Mouse (Mus musculus) forebrain, embryonic 11.5 days (tissue): ENCODE measurements around the gene Cope. TPM values are rescaled to one million over a fixed set of nuclear protein-coding genes. Genes with fewer than 3 reads are reported as not detected.

ENCODE experiments used
- ATAC-seq: fragments of 200-750 bp; cut with Nextera tagmentation; replicated peaks from 2 replicates; pipeline ENCODE4 v1.8.0; 2017; ENCODE audit warnings: moderate TSS enrichment; ENCODE audit not compliant: low FRiP score
- DNase-seq: peaks from one replicate; pipeline ENCODE4 v3.0.0-alpha.2; 2017; ENCODE audit warnings: low spot score
- H3K27ac ChIP-seq: fragments of 300-500 bp; sonication (generic); 2 replicates; pipeline ENCODE4 v1.5.1; 2014; ENCODE audit warnings: low read depth, low read length
- H3K27me3 ChIP-seq: fragments of 300-500 bp; sonication (generic); 2 replicates; pipeline ENCODE4 v1.6.1; 2014; ENCODE audit warnings: mild to moderate bottlenecking, low read length, mixed read lengths; ENCODE audit not compliant: control insufficient read depth, insufficient read depth
- H3K36me3 ChIP-seq: fragments of 300-500 bp; sonication (generic); 2 replicates; pipeline ENCODE4 v1.6.1; 2014; ENCODE audit warnings: mild to moderate bottlenecking, low read length, moderate library complexity, mixed read lengths; ENCODE audit not compliant: control insufficient read depth, insufficient read depth
- H3K4me1 ChIP-seq: fragments of 300-500 bp; sonication (generic); replicated peaks from 2 replicates; pipeline ENCODE4 v1.6.1; 2014; ENCODE audit warnings: low read length, mixed read lengths; ENCODE audit not compliant: control insufficient read depth, insufficient read depth
- H3K4me2 ChIP-seq: fragments of 300-500 bp; sonication (generic); 2 replicates; pipeline ENCODE4 v1.6.1; 2014; ENCODE audit warnings: low read depth, mild to moderate bottlenecking, low read length, moderate library complexity, mixed read lengths; ENCODE audit not compliant: severe bottlenecking
- H3K4me3 ChIP-seq: fragments of 300-500 bp; sonication (generic); 2 replicates; pipeline ENCODE4 v1.5.1; 2014; ENCODE audit warnings: low read depth, low read length
- H3K9ac ChIP-seq: fragments of 300-500 bp; sonication (generic); 2 replicates; pipeline ENCODE4 v1.6.1; 2014; ENCODE audit warnings: low read length
- H3K9me3 ChIP-seq: fragments of 300-500 bp; sonication (generic); 2 replicates; pipeline ENCODE4 v1.6.1; 2016; ENCODE audit warnings: low read length, mixed read lengths; ENCODE audit not compliant: control insufficient read depth
- WGBS: fragments of 180-500 bp; shearing (Covaris S2); extraction: QIAGEN DNeasy Blood & Tissue Kit; methylation state at CpG from one replicate; pipeline ENCODE4 v1.1.7; 2014; 5-methylcytosine and 5-hydroxymethylcytosine counted together
- polyA plus RNA-seq: library from polyadenylated mRNA; unstranded; fragments of >200 nt; fragmentation: Nextera tagmentation; extraction: Ambion mirVana; gene quantifications from 2 replicates; pipeline ENCODE4 v1.2.1, GENCODE M21; 2014

Gene Cope
- polyA plus RNA-seq, 1 experiment from 2014 or later, result 220 TPM

DNA sequence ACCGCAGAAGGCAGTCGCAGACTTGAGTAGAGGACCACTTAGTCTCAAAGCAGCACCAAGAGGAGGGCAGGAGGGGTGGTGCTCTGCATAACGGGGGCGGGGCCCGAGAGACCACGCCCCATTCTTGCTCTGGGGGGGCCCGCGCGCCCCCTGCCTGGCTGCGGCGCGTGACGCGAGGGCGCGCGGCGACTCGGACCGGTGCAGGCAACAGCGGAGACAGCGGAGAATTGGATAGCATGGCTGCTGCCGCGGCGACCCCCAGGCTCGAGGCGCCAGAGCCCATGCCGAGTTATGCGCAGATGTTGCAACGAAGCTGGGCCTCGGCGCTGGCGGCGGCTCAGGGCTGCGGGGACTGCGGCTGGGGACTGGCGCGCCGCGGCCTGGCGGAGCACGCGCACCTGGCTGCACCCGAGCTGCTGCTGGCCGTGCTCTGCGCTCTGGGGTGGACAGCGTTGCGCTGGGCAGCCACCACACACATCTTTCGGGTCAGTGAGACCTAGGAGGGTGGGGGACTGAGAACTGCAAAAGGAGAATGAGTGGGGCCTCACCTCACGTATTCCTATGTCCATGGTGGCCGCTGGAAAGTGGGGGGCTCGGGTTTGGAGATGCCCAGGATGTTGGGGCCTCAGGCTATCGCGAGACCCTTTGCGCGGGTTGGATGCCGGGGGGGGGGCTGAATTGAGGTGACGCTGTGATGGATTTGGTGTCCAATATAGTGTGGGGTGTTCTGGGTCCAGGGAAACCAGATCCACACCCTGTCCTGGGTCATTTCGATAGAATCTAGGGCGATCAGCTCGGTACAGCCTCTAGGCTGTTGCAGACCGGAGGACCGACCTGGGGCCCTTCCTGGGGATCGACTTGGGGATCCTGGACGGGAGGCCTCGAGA lies 13.5 kb downstream of the Cope start, which contains the start of gene Cers1:
TSS of gene Cers1 (plus strand) at position 152 of the 887 bp plus-strand sequence.
- H3K36me3 ChIP-seq, result 0 out of 2 replicates have a peak, but pooled peaks cover 5% of the 10 kb centered on the region
- H3K9ac ChIP-seq, result peak within 1 kb of the TSS; percentile 68
- DNase-seq, result peak; percentile 87
- peak; percentile 56 for ATAC-seq
- peaks cover 22% of the 10 kb centered on the region for H3K4me1 ChIP-seq
- WGBS, result 1% methylated on average over 66 of the region's 66 CpGs
- no peaks in the 10 kb centered on the region for H3K9me3 ChIP-seq
- peak within 1 kb of the TSS; percentile 52 for H3K4me3 ChIP-seq
- peak within 1 kb of the TSS; percentile 85 for H3K27ac ChIP-seq
- H3K27me3 ChIP-seq, result no peaks in the 10 kb centered on the region
- peak within 1 kb of the TSS; percentile 62 for H3K4me2 ChIP-seq

DNA sequence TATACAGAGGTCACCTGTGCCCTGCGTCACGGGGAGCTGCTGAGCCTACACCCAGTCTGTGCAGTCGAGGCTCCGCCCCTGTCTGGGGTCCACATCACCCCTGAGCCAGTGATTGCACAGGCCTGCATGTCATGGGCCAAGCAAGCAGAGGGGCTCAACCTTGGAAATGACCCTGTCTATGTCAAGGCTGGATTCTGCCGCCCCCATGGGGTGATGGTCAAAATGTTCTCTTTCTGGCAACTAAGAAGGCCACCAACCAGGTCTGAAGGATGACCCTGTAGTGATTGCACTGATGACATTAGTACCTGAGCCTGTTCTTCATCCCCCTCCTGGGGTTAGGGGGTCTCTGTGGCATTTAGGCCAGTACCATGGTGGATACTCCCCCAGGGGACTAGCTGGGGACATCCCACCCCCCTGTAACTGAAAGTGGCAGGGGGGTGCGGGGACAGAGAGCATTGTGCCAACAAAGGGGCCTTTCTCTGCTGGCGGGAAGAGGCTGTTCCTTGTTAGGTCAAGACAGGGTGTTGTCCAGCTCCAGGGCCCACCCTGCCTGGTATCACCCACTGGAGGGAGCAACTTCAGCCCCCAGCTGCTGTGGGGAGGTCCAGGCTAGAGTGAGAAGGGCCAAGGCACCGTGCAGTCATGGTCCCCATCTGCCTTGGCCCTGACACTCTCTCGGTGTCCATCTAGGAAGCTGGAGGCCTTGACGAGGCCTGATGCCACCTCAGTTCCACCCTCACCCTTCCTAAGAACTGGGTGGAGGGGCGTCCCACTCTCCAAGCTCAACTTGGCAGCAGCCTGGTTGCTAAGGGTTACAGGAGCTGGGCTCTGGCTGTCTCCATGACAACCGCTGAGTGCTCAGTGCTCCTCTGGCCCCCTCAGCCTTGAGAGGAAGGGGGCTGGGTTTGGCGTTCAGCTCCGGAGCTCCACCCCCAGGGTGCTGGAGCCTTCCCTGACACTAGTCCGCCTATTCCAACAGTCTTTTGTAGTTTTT lies 14.5 kb downstream of the Cope start:
- H3K4me2 ChIP-seq, result peak overlapping the region; percentile 62
- H3K9me3 ChIP-seq, result no peaks in the 10 kb centered on the region
- H3K4me3 ChIP-seq, result peak overlapping the region; percentile 52
- ATAC-seq (peak; percentile 89), DNase-seq (peak; percentile 91)
- H3K9ac ChIP-seq, result peak overlapping the region; percentile 68
- H3K36me3 ChIP-seq, result 0 out of 2 replicates have a peak, but pooled peaks cover 5% of the 10 kb centered on the region
- peaks cover 22% of the 10 kb centered on the region for H3K4me1 ChIP-seq
- H3K27ac ChIP-seq, result peak overlapping the region; percentile 85
- H3K27me3 ChIP-seq, result no peaks in the 10 kb centered on the region
- WGBS, result 8% methylated on average over 15 of the region's 15 CpGs

DNA sequence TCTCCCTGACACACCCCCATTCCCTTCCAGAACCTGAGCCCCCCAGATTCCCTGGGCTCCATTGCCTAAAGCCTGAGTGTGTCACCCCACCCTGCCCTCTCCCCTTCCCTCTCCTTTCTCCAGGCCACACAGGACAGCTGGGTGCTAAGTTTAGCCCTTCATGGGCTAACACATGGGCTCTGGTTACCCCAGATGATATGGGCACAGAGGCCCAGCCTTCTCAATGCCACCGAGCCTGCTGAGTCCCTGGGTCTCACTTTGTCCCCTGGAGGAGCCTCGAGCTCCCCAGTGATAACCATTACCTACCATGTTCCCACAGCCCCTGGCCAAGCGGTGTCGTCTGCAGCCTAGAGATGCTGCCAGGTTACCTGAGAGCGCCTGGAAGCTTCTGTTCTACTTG lies 15.6 kb downstream of the Cope start:
- peak overlapping the region; percentile 62 for H3K4me2 ChIP-seq
- H3K9me3 ChIP-seq, result no peaks in the 10 kb centered on the region
- 88% methylated on average over 5 of the region's 5 CpGs for WGBS
- ATAC-seq (no peak), DNase-seq (no peak)
- H3K4me1 ChIP-seq, result peaks cover 22% of the 10 kb centered on the region
- H3K9ac ChIP-seq, result peak overlapping the region; percentile 35; the same call in 1 of the 2 replicates
- H3K27me3 ChIP-seq, result no peaks in the 10 kb centered on the region
- peak overlapping the region; percentile 41 for H3K27ac ChIP-seq
- H3K36me3 ChIP-seq, result 0 out of 2 replicates have a peak, but pooled peaks cover 5% of the 10 kb centered on the region
- H3K4me3 ChIP-seq, result no peak overlapping the region

DNA sequence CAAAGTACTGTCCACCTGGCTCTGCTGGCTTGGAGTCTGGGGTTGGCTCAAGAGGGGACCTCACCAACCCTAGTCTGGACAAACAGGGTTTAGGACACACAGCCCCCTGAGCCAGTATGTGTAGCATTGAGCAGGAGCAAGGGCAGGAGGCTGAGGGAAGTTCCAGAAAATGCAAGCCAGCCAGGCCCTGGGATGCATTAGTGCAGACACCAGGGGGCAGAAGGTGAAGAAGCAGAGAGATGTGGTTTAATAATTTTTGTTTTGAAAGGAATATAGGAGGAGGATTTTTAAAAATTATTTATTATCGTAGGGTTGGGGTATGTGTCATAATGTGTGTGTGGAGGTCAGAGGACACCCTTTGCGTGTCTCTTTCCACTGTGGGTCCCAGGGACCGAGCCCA lies 21.4 kb downstream of the Cope start:
- H3K4me2 ChIP-seq, result no peak overlapping the region
- H3K36me3 ChIP-seq, result peaks cover 4% of the 10 kb centered on the region; the same call in 1 of the 2 replicates
- no peak overlapping the region for H3K9ac ChIP-seq
- ATAC-seq (no peak), DNase-seq (no peak)
- H3K27ac ChIP-seq, result no peak overlapping the region
- H3K9me3 ChIP-seq, result no peaks in the 10 kb centered on the region
- no peaks in the 10 kb centered on the region for H3K27me3 ChIP-seq
- no peaks in the 10 kb centered on the region for H3K4me1 ChIP-seq
- WGBS, result 97% methylated on average over 3 of the region's 3 CpGs
- no peak overlapping the region for H3K4me3 ChIP-seq

DNA sequence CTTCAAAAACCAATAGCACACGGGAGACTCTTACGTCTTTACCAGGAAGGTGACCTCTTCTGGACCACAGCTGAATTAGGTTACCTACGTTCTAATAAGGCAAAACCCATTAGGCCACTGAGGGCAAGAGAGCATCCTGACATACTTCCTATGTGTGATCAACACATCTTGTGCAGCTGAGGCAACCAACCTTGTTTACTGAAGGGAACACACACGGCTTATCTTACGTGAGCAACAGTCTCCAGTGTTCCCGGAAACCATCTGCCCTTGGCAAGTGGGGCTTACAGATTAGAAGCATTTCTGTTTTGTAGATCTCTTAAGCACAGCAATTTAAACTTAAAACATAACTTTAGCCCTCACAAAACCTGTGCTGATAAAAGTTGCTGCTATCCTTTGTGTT lies 25.2 kb downstream of the Cope start:
- no peak overlapping the region for H3K27ac ChIP-seq
- H3K36me3 ChIP-seq, result peaks cover 7% of the 10 kb centered on the region
- H3K9me3 ChIP-seq, result no peaks in the 10 kb centered on the region
- no peak overlapping the region for H3K4me2 ChIP-seq
- ATAC-seq (no peak), DNase-seq (no peak)
- H3K27me3 ChIP-seq, result peaks cover 3% of the 10 kb centered on the region; the same call in 1 of the 2 replicates
- H3K4me1 ChIP-seq, result peaks cover 23% of the 10 kb centered on the region
- H3K9ac ChIP-seq, result no peak overlapping the region
- no peak overlapping the region for H3K4me3 ChIP-seq
- WGBS, result 92% methylated on average over 6 of the region's 6 CpGs

DNA sequence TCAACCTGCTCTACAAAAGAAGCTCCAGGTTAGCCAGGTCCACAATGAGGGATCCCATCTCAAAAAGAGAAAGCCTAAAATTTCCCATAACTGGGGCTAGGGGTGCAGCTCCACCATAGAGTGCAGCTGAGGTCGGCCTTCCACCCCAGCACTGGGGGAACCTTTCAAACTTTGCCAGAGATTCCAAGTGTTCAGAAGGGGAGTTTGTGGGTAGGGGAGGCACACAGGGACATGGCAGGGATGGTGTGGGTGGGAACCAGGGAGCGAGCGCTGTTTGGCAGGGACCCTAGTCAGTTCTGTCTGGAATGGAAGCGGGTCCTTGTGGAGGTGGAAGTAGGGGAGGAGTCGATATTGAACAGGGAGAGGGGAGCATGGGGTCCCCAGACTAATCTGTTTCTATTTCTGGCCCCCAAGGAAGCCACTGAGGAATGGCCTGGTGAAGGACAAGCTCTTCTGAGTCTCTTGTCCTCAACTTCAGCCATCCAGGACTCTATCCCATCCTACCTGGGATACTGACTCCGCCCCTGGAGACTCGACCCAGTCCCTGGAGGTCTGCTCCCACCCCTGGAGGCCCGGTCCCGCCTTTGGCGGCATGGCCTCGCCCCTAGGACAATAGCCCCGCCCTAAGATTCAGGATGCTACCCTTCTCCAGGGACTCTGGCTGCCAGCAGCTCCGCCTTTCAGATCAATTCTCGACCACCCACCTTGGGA lies 27.0 kb downstream of the Cope start, which contains the start of gene Gdf1:
TSS of gene Gdf1 (plus strand) at position 694 of the 711 bp plus-strand sequence.
- Histone ChIP-seq H3K4me1 (peaks cover 23% of the 10 kb centered on the region), H3K4me2 (peak within 1 kb of the TSS; percentile 26), H3K27me3 (peaks cover 3% of the 10 kb centered on the region; the same call in 1 of the 2 replicates), H3K27ac (no peak within 1 kb of the TSS), H3K4me3 (no peak within 1 kb of the TSS), H3K9me3 (no peaks in the 10 kb centered on the region), H3K36me3 (peaks cover 19% of the 10 kb centered on the region), H3K9ac (peak within 1 kb of the TSS; percentile 45)
- 24% methylated on average over 14 of the region's 14 CpGs for WGBS
- DNase-seq (no peak), ATAC-seq (0 out of 2 replicates have a peak, but pooled peaks have one; percentile 5)

DNA sequence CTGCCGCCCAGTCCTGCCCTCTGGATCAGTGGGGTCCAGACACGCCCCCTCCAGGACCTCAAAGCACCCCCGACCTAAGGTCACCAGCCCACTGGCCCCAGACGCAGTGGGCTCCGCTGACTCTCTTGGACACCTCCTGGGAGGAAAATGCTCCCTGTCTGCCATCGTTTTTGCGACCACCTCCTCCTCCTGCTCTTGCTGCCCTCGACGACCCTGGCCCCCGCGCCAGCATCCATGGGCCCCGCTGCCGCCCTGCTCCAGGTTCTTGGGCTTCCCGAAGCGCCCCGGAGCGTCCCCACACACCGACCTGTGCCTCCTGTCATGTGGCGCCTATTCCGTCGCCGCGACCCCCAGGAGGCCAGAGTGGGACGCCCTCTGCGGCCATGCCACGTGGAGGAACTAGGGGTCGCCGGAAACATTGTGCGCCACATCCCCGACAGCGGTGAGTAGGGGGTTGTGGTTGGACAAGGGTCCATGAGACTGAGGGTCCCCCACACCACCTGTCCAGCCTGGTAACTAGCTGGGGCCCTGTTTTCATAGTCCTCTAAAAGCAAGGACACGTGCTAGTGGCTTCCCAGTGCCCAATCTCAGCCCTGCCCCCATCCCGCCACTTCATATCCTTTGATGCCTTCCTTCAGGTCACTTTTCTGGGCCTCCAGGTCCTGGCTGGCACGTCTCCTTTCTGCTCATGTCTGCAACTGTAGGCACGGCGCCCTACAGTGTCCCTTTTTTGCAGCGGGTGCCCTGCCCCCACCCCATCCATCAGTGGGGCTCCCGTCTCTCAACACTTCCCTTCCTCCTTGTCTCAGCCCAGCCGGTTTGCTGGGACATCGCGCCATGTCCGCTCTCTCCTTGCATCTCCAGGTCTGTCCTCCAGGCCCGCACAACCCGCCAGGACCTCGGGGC lies 27.8 kb downstream of the Cope start:
- ATAC-seq (peak; percentile 31; the same call in 1 of the 2 replicates), DNase-seq (peak; percentile 72)
- peaks cover 3% of the 10 kb centered on the region; the same call in 1 of the 2 replicates for H3K27me3 ChIP-seq
- 5% methylated on average over 45 of the region's 45 CpGs for WGBS
- H3K9ac ChIP-seq, result peak overlapping the region; percentile 45
- peak overlapping the region; percentile 26 for H3K4me2 ChIP-seq
- H3K9me3 ChIP-seq, result no peaks in the 10 kb centered on the region
- H3K27ac ChIP-seq, result no peak overlapping the region
- no peak overlapping the region for H3K4me3 ChIP-seq
- H3K36me3 ChIP-seq, result peaks cover 26% of the 10 kb centered on the region
- H3K4me1 ChIP-seq, result peaks cover 23% of the 10 kb centered on the region
